Mouse (Mus musculus) stomach, postnatal 0 days (tissue): ENCODE data around the gene Tuba3b. TPM values are rescaled to one million over a fixed set of nuclear protein-coding genes. Genes with fewer than 3 reads are reported as not detected.

Source experiments
- ATAC-seq: fragments of 200-750 bp; cut with Nextera tagmentation; 2 replicates; pipeline ENCODE4 v1.8.0; 2017; ENCODE audit not compliant: low FRiP score, low TSS enrichment
- DNase-seq: peaks from one replicate; pipeline ENCODE4 v3.0.0-alpha.2; 2016; ENCODE audit warnings: low spot score
- H3K27ac ChIP-seq: fragments of 300-500 bp; sonication (generic); replicated peaks from 2 replicates; pipeline ENCODE4 v1.5.1; 2014; ENCODE audit warnings: mild to moderate bottlenecking, control low read depth
- H3K27me3 ChIP-seq: fragments of 300-500 bp; sonication (generic); 2 replicates; pipeline ENCODE4 v1.6.1; 2014; ENCODE audit warnings: low read length; ENCODE audit not compliant: control insufficient read depth, insufficient read depth
- H3K36me3 ChIP-seq: fragments of 300-500 bp; sonication (generic); 2 replicates; pipeline ENCODE4 v1.6.1; 2014; ENCODE audit warnings: low read length, mixed read lengths; ENCODE audit not compliant: control insufficient read depth, insufficient read depth
- H3K4me1 ChIP-seq: fragments of 300-500 bp; sonication (generic); replicated peaks from 2 replicates; pipeline ENCODE4 v1.6.1; 2014; ENCODE audit warnings: antibody characterized with exemption; ENCODE audit not compliant: control insufficient read depth, insufficient read depth
- H3K4me2 ChIP-seq: fragments of 300-500 bp; sonication (generic); replicated peaks from 2 replicates; pipeline ENCODE4 v1.6.1; 2014; ENCODE audit warnings: low read depth, mild to moderate bottlenecking, control low read depth, moderate library complexity
- H3K4me3 ChIP-seq: fragments of 300-500 bp; sonication (generic); 2 replicates; pipeline ENCODE4 v1.5.1; 2014; ENCODE audit warnings: low read depth, low read length, control low read depth
- H3K9ac ChIP-seq: fragments of 300-500 bp; sonication (generic); 2 replicates; pipeline ENCODE4 v1.6.1; 2014; ENCODE audit warnings: mild to moderate bottlenecking, low read length, control low read depth, mixed read lengths
- H3K9me3 ChIP-seq: fragments of 300-500 bp; sonication (generic); 2 replicates; pipeline ENCODE4 v1.6.1; 2016; ENCODE audit warnings: low read length; ENCODE audit not compliant: control insufficient read depth
- CTCF ChIP-seq: IDR thresholded peaks from 2 replicates; pipeline ENCODE4 v1.5.1; 2016; ENCODE audit warnings: antibody characterized with exemption, low read depth, mild to moderate bottlenecking, moderate library complexity
- EP300 ChIP-seq: optimal IDR thresholded peaks from 2 replicates; pipeline ENCODE3; 2016; ENCODE audit warnings: antibody characterized with exemption
- WGBS: fragments of 180-500 bp; shearing (Covaris S2); extraction: QIAGEN DNeasy Blood & Tissue Kit; methylation state at CpG from one replicate; pipeline ENCODE4 v1.1.7; 2014; 5-methylcytosine and 5-hydroxymethylcytosine counted together
- polyA plus RNA-seq: library from polyadenylated mRNA; unstranded; fragments of >200 nt; fragmentation: Nextera tagmentation; extraction: Ambion mirVana; gene quantifications from 2 replicates; pipeline ENCODE4 v1.2.1, GENCODE M21; 2015

The Tuba3b gene
- polyA plus RNA-seq, 1 experiment from 2014 or later, result not detected

DNA sequence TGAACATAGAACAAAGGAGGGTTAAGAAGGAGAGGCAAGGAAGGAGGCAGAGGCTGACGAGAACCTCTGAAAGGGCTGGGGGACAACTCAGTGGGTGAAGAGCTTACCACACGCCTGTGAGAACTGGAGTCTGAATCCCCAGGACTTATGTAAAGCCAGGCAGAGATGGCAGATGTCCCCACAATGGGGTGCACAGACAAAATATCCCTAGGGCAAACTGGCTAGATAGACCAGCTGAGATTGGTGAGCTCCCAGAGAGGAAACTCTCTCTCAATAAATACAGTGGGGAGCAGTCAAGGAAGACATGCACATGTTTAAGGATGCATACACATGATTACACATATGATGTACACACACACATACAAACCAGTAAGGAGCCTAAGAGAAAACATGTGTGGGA lies 11.4 kb upstream of the Tuba3b start:
- no peaks in the 10 kb centered on the region for H3K9me3 ChIP-seq
- H3K9ac ChIP-seq, result no peak overlapping the region
- no peak overlapping the region for H3K4me2 ChIP-seq
- DNase-seq, result no peak
- H3K4me3 ChIP-seq, result no peak overlapping the region
- TF ChIP-seq CTCF (no peak), EP300 (no peak)
- H3K27me3 ChIP-seq, result no peaks in the 10 kb centered on the region
- 56% methylated on average over 2 of the region's 2 CpGs for WGBS
- H3K4me1 ChIP-seq, result no peaks in the 10 kb centered on the region
- no peaks in the 10 kb centered on the region for H3K36me3 ChIP-seq
- ATAC-seq, result no peak
- no peak overlapping the region for H3K27ac ChIP-seq

DNA sequence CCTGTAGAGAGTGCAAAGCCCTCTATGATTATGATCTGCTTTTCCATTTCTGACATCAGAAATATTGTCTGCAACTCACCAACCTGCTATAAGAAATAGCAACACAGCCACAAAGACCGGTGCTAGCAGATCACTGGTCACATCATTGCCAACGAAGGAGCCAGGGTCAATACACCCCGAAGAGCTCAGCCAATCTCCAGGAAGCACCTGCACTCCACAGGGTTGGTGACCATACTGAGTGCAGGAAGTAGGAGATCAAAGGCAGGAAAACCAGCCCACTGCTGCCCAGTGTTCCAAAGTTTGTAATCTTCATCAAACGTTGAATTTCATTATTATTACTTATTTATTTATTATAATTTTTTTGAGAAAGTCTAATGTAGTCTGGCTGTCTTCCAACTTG lies 10.9 kb upstream of the Tuba3b start:
- DNase-seq (no peak), ATAC-seq (0 out of 2 replicates have a peak, but pooled peaks have one; percentile 21)
- no peak for TF ChIP-seq CTCF
- TF ChIP-seq EP300, result no peak
- H3K27me3 ChIP-seq, result no peaks in the 10 kb centered on the region
- H3K9ac ChIP-seq, result no peak overlapping the region
- no peaks in the 10 kb centered on the region for H3K4me1 ChIP-seq
- H3K4me2 ChIP-seq, result no peak overlapping the region
- no peak overlapping the region for H3K4me3 ChIP-seq
- WGBS, result 57% methylated on average over 4 of the region's 4 CpGs
- H3K36me3 ChIP-seq, result no peaks in the 10 kb centered on the region
- no peaks in the 10 kb centered on the region for H3K9me3 ChIP-seq
- no peak overlapping the region for H3K27ac ChIP-seq

- H3K4me2 ChIP-seq, result no peak overlapping the region
- H3K9me3 ChIP-seq, result no peaks in the 10 kb centered on the region
- 46% methylated on average over 3 of the region's 3 CpGs for WGBS
- TF ChIP-seq CTCF (no peak), EP300 (no peak)
- H3K9ac ChIP-seq, result no peak overlapping the region
- H3K27me3 ChIP-seq, result no peaks in the 10 kb centered on the region
- H3K27ac ChIP-seq, result no peak overlapping the region
- no peaks in the 10 kb centered on the region for H3K36me3 ChIP-seq
- ATAC-seq (no peak), DNase-seq (no peak)
- no peak overlapping the region for H3K4me3 ChIP-seq
- no peaks in the 10 kb centered on the region for H3K4me1 ChIP-seq
Observed at GRCm38 (mm10) chr6:145605203-145605602, 10.4 kb upstream of the Tuba3b start.

GRCm38 (mm10) chr6:145607746-145608145 lies 7.8 kb upstream of the Tuba3b start:
- Histone ChIP-seq H3K4me2 (no peak overlapping the region), H3K4me3 (no peak overlapping the region), H3K27ac (no peak overlapping the region), H3K4me1 (no peaks in the 10 kb centered on the region), H3K9ac (no peak overlapping the region), H3K36me3 (no peaks in the 10 kb centered on the region), H3K9me3 (no peaks in the 10 kb centered on the region), H3K27me3 (no peaks in the 10 kb centered on the region)
- WGBS, result 56% methylated on average over 4 of the region's 4 CpGs
- no peak for DNase-seq
- ATAC-seq, result no peak
- TF ChIP-seq EP300, result no peak
- no peak for TF ChIP-seq CTCF

GRCm38 (mm10) chr6:145608693-145609092 lies 6.9 kb upstream of the Tuba3b start:
- no peak for DNase-seq
- H3K4me1 ChIP-seq, result no peaks in the 10 kb centered on the region
- no peaks in the 10 kb centered on the region for H3K36me3 ChIP-seq
- H3K4me3 ChIP-seq, result no peak overlapping the region
- TF ChIP-seq CTCF, result no peak
- no peak for TF ChIP-seq EP300
- no peak overlapping the region for H3K4me2 ChIP-seq
- no peaks in the 10 kb centered on the region for H3K27me3 ChIP-seq
- no peak overlapping the region for H3K9ac ChIP-seq
- no peaks in the 10 kb centered on the region for H3K9me3 ChIP-seq
- WGBS, result 87% methylated on average over 5 of the region's 5 CpGs
- ATAC-seq, result no peak
- H3K27ac ChIP-seq, result no peak overlapping the region

DNA sequence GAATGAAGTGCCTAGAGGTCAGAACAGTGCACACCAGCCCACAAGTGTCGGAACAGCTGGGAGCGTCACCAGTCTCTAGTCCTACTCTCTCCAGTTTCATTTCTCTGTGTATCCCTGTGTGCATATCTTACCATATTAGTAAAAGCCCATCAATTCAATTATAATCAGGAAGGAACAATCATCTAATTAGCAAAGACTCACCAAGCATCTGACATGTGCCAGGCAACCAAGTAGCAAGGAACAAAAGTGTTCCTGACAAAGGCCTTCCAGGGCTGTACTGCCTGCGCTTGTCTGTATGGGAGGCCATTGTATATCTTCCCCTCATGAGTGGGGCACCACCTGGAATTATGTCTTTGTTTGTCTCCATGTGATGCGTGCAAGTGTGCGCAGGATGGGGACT lies 4.7 kb upstream of the Tuba3b start:
- DNase-seq (no peak), ATAC-seq (no peak)
- Histone ChIP-seq H3K36me3 (no peaks in the 10 kb centered on the region), H3K9ac (no peak overlapping the region), H3K27ac (no peak overlapping the region), H3K4me2 (no peak overlapping the region), H3K4me3 (no peak overlapping the region), H3K4me1 (no peaks in the 10 kb centered on the region), H3K9me3 (no peaks in the 10 kb centered on the region), H3K27me3 (no peaks in the 10 kb centered on the region)
- 91% methylated on average over 5 of the region's 5 CpGs for WGBS
- TF ChIP-seq EP300, result no peak
- TF ChIP-seq CTCF, result no peak
